Mouse (Mus musculus) embryonic facial prominence, embryonic 14.5 days (tissue): ENCODE results near the gene Gm17087. TPM values are rescaled to one million over a fixed set of nuclear protein-coding genes. Genes with fewer than 3 reads are reported as not detected.

Source experiments
- polyA plus RNA-seq: library from polyadenylated mRNA; unstranded; fragments of >200 nt; fragmentation: Nextera tagmentation; extraction: Ambion mirVana; gene quantifications from 2 replicates; pipeline ENCODE4 v1.2.1, GENCODE M21; 2014

Gm17087 gene
- polyA plus RNA-seq, 1 experiment from 2014 or later: not detected

Other genes with a start within 250 kb of the Gm17087 start
- 1.0 TPM in 2 replicates for gene Prr18, start 229.5 kb downstream of the Gm17087 start, polyA plus RNA-seq
- gene T2, start 211.0 kb downstream of the Gm17087 start, polyA plus RNA-seq: 0.46 and 0.47 TPM in 2 replicates
- gene T, start 132.5 kb downstream of the Gm17087 start, polyA plus RNA-seq: 0.24 and 0.60 TPM in 2 replicates
- gene Pde10a, start 41.6 kb downstream of the Gm17087 start, polyA plus RNA-seq: 2.3 and 3.5 TPM in 2 replicates